Mouse (Mus musculus): Measurements from ENCODE around the gene Best1. TPM values are rescaled to one million over a fixed set of nuclear protein-coding genes. Genes with fewer than 3 reads are reported as not detected.

The Best1 gene
- polyA plus RNA-seq, 1 experiment, result 0.33 TPM

DNA sequence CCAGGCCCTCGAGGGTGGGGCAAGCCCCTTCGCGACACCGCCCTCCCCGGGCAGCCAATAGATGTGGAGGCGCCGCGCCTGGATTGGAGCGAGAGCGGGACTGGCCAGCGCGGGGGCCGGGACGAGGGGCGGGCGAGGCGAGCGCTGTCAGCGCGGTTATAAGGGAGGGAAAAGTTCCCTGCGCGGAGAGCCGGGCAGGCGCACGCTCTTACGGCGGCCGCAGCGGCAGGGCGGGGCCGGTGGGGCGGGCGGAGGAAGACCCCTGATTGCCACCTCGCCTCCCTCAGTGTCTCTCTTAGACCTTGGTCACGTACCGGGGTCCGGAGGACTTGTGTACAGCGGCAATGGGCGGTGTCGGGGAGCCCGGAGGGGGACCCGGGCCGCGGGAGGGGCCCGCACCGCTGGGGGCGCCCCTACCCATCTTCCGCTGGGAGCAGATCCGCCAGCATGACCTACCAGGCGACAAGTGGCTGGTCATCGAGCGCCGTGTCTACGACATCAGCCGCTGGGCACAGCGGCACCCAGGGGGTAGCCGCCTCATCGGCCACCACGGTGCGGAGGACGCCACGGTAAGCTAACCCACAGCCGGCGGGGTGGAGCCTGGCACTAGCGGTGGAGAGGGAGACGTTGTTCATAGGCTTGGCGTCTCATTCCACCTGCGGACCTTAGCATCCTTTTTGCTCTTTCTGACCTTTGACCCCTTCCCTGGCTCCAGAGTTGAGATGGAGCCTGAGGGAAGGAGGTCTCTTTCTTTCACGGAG lies 40.1 kb upstream of the Best1 start, which contains the start of gene Fads3:
Fads3 (plus strand) TSS at position 182 of the 761 bp plus-strand sequence.
- Histone ChIP-seq H3K27ac (ENCODE audit: insufficient read depth, low read length) (peak within 1 kb of the TSS; percentile 71), H3K4me3 (ENCODE audit: insufficient read depth, low read length) (peak within 1 kb of the TSS; percentile 84), H3K4me1 (ENCODE audit: control insufficient read depth, insufficient read depth, low read length) (peaks cover 18% of the 10 kb centered on the region)
- TF ChIP-seq CTCF (IDR thresholded peaks at IDR 0.05; ENCODE audit: borderline replicate concordance, insufficient read depth, low read length) (no peak), POLR2A (IDR thresholded peaks at IDR 0.05; ENCODE audit: low read depth, low read length) (peak; percentile 90)

DNA sequence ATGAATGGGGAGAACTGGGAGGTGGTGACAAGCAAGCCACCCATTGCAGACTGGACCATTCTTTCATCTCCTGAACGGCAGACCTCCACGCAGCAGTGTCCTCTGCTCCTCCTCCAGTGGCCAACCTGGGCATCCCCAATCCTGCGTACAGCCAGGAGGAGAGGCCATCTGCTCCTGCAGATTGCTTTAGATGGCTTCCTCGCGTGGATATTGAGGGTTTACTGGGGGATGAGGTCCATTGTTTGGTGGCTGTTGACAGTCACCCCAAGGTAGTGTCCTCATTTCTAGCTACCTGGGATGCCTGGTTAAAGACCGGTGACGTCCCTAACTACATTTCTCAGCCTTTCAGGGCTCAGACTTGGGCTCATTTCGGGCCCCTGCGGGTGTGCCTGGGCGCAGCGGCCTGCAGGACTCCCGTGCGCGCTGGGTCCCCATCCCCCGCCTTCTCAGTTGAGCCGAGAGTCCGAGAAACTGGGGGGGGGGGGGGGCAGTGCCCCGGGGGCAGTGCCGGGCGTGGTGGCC lies 39.5 kb upstream of the Best1 start:
- Histone ChIP-seq H3K4me1 (ENCODE audit: control insufficient read depth, insufficient read depth, low read length) (peaks cover 17% of the 10 kb centered on the region), H3K4me3 (ENCODE audit: insufficient read depth, low read length) (peak overlapping the region; percentile 1; the same call in 1 of the 2 replicates), H3K27ac (ENCODE audit: insufficient read depth, low read length) (no peak overlapping the region)
- TF ChIP-seq CTCF (IDR thresholded peaks at IDR 0.05; ENCODE audit: borderline replicate concordance, insufficient read depth, low read length) (no peak), POLR2A (IDR thresholded peaks at IDR 0.05; ENCODE audit: low read depth, low read length) (no peak)

DNA sequence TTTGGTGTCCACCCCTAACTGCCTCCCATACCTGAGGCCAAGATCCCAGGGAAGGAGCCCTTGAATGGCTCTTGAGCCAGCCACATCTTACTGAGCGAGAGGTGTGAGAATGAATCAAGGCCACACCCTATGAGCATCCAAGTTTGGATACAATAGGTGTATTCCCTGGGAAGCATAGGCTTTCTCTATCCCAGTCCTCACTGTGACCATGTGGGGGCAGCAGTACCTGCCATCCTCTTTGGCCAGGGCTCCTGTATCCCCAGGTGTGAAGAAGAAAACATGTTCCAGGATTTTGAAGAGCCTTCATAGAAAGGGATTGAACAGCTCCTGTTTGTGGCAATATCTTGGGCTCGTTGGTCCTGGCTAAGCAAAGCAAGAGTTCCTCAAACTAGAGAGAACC lies 38.2 kb upstream of the Best1 start:
- no peak overlapping the region for H3K27ac ChIP-seq (ENCODE audit: insufficient read depth, low read length)
- peaks cover 16% of the 10 kb centered on the region for H3K4me1 ChIP-seq (ENCODE audit: control insufficient read depth, insufficient read depth, low read length)
- TF ChIP-seq CTCF (IDR thresholded peaks at IDR 0.05; ENCODE audit: borderline replicate concordance, insufficient read depth, low read length), result no peak
- no peak overlapping the region for H3K4me3 ChIP-seq (ENCODE audit: insufficient read depth, low read length)

- peaks cover 14% of the 10 kb centered on the region for H3K4me1 ChIP-seq (ENCODE audit: control insufficient read depth, insufficient read depth, low read length)
- no peak overlapping the region for H3K27ac ChIP-seq (ENCODE audit: insufficient read depth, low read length)
- no peak overlapping the region for H3K4me3 ChIP-seq (ENCODE audit: insufficient read depth, low read length)
- TF ChIP-seq POLR2A (IDR thresholded peaks at IDR 0.05; ENCODE audit: low read depth, low read length) (no peak), CTCF (IDR thresholded peaks at IDR 0.05; ENCODE audit: borderline replicate concordance, insufficient read depth, low read length) (no peak)
These were observed 37.5 kb upstream of the Best1 start for GRCm38 (mm10) chr19:10038910-10039309.

DNA sequence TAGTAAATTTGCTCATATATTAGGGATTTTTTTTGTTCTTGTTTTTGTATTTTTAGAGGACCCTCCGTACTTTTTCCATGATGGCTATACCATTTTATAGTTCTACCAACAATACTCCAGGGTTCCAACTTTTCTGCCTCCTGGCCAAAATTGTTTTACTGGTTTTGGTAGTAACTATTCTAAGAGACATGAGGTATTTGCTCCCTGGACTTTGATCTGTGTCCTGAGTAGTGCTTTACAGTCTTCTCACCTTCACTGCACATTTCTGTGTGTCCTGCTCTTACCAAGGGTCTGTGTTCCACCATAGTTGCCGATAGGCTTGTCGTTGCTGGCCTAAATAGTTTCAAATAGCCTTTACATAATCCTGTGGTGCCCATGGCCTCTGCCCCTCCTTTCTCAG lies 36.9 kb upstream of the Best1 start:
- TF ChIP-seq POLR2A (IDR thresholded peaks at IDR 0.05; ENCODE audit: low read depth, low read length), result no peak
- no peak for TF ChIP-seq CTCF (IDR thresholded peaks at IDR 0.05; ENCODE audit: borderline replicate concordance, insufficient read depth, low read length)
- no peak overlapping the region for H3K27ac ChIP-seq (ENCODE audit: insufficient read depth, low read length)
- H3K4me1 ChIP-seq (ENCODE audit: control insufficient read depth, insufficient read depth, low read length), result peaks cover 14% of the 10 kb centered on the region
- no peak overlapping the region for H3K4me3 ChIP-seq (ENCODE audit: insufficient read depth, low read length)

- H3K4me1 ChIP-seq (ENCODE audit: control insufficient read depth, insufficient read depth, low read length), result peaks cover 14% of the 10 kb centered on the region
- H3K27ac ChIP-seq (ENCODE audit: insufficient read depth, low read length), result no peak overlapping the region
- TF ChIP-seq CTCF (IDR thresholded peaks at IDR 0.05; ENCODE audit: borderline replicate concordance, insufficient read depth, low read length), result no peak
- TF ChIP-seq POLR2A (IDR thresholded peaks at IDR 0.05; ENCODE audit: low read depth, low read length), result no peak
- no peak overlapping the region for H3K4me3 ChIP-seq (ENCODE audit: insufficient read depth, low read length)
These were observed 36.1 kb upstream of the Best1 start for GRCm38 (mm10) chr19:10037534-10037933.

- Histone ChIP-seq H3K27ac (ENCODE audit: insufficient read depth, low read length) (no peak overlapping the region), H3K4me3 (ENCODE audit: insufficient read depth, low read length) (no peak overlapping the region), H3K4me1 (ENCODE audit: control insufficient read depth, insufficient read depth, low read length) (peaks cover 11% of the 10 kb centered on the region; the same call in 1 of the 2 replicates)
- TF ChIP-seq POLR2A (IDR thresholded peaks at IDR 0.05; ENCODE audit: low read depth, low read length) (no peak), CTCF (IDR thresholded peaks at IDR 0.05; ENCODE audit: borderline replicate concordance, insufficient read depth, low read length) (peak; percentile 56; the same call in 1 of the 2 replicates)
These were observed 33.5 kb upstream of the Best1 start for GRCm38 (mm10) chr19:10034785-10035447.

- Histone ChIP-seq H3K27ac (ENCODE audit: insufficient read depth, low read length) (no peak overlapping the region), H3K4me1 (ENCODE audit: control insufficient read depth, insufficient read depth, low read length) (peaks cover 8% of the 10 kb centered on the region; the same call in 1 of the 2 replicates), H3K4me3 (ENCODE audit: insufficient read depth, low read length) (no peak overlapping the region)
- no peak for TF ChIP-seq CTCF (IDR thresholded peaks at IDR 0.05; ENCODE audit: borderline replicate concordance, insufficient read depth, low read length)
- TF ChIP-seq POLR2A (IDR thresholded peaks at IDR 0.05; ENCODE audit: low read depth, low read length), result no peak
These were observed 32.9 kb upstream of the Best1 start for GRCm38 (mm10) chr19:10034356-10034755.

DNA sequence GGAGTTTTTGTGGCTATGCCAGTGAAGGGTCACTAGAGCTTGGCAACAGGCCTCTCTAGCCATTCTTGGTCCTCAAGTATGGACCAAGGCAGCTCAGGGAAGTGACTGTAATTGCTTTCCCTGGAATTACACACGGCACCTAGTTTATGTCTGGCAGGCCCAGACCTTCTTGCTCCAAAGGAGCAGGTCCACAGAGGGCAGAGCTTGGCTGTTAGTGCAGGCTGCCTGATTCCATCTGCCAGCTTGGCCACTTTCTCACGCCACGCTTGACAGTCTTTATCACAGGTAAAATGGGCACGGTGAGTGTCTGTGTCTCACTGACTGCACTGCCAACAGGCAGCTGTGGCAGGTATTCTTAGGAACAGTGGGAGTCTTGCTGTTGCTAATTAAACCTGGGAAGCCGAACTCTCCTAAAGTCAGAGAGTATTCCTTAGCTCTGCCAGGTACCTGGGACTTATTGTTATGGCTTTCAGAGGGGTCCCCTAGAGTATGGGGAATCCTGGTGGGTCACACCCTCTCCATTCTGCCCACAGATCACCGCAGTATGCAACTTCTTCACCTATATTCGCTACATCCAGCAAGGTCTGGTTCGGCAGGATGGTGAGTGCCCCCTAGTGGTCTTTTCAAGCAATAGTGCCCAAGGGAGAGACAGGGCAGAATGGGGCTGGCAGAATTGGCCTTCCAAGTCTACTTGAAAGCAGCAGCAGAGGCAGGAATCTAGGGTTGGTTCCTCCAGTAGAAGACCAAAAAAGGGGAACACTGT lies 32.0 kb upstream of the Best1 start:
- TF ChIP-seq CTCF (IDR thresholded peaks at IDR 0.05; ENCODE audit: borderline replicate concordance, insufficient read depth, low read length) (peak; percentile 61; the same call in 1 of the 2 replicates), POLR2A (IDR thresholded peaks at IDR 0.05; ENCODE audit: low read depth, low read length) (no peak)
- no peak overlapping the region for H3K4me3 ChIP-seq (ENCODE audit: insufficient read depth, low read length)
- no peaks in the 10 kb centered on the region for H3K4me1 ChIP-seq (ENCODE audit: control insufficient read depth, insufficient read depth, low read length)
- H3K27ac ChIP-seq (ENCODE audit: insufficient read depth, low read length), result no peak overlapping the region
